11 mouse cellular contexts compared by ENCODE assay signal in the genomic region with DNA sequence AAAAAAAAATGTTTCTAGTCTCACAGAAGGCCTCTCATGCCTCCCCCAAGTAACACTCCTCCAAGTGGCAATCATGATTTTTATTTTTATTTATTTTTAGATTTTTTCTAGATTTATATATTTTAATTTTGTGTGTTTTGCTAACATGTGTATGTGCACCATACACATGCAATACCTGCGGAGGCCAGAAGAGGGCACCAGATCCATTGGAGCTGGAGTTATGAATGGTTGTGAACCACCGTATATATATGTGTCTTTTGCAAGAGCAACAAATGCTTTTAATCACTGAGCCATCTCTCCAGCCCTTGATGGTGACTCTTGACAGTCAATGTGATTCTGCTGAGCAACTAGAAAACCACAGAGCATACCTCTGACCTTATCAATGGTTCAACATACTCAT. TPM values are rescaled to one million over a fixed set of nuclear protein-coding genes. Genes with fewer than 3 reads are reported as not detected.
A peak's percentile ranks its signal among the peaks of the same experiment; 100 is the strongest.
DNase-seq lines count a peak whose midpoint lies in the region; ATAC-seq and TF ChIP-seq lines count a peak whose summit lies in the region.
"Had no signal": no experiment of that assay in that cellular context is flagged by ENCODE, and none has a peak within 500 bp of the region (broad histone marks: within the 10 kb centered on the region; RNA-seq: fewer than 3 reads in every experiment).

No protein-coding gene starts in this region.

- no peak overlapping the region for H3K4me3 ChIP-seq in spleen, adult 2 months (ENCODE audit: extremely low read depth, insufficient read depth, insufficient read length)
- H3K4me3 ChIP-seq in embryonic facial prominence, embryonic 11.5 days (ENCODE audit: low read depth, low read length) = no peak overlapping the region
- H3K4me3 ChIP-seq: neural tube, embryonic 12.5 days had no signal

- H3K4me2 ChIP-seq in embryonic facial prominence, embryonic 11.5 days (ENCODE audit: low read depth, low read length) = no peak overlapping the region
- H3K4me2 ChIP-seq: neural tube, embryonic 12.5 days had no signal

- TF ChIP-seq CTCF in spleen, adult 2 months (IDR thresholded peaks at IDR 0.05; ENCODE audit: extremely low read depth, insufficient read depth, insufficient read length, insufficient replicate concordance) = peak; percentile 10; the same call in 1 of the 2 replicates

- no peaks in the 10 kb centered on the region for H3K27me3 ChIP-seq in spleen, adult 2 months (ENCODE audit: control insufficient read depth, insufficient read depth, low read length)
- no peaks in the 10 kb centered on the region for H3K27me3 ChIP-seq in embryonic facial prominence, embryonic 11.5 days (ENCODE audit: control insufficient read depth, insufficient read depth, low read length)
- H3K27me3 ChIP-seq: neural tube, embryonic 12.5 days had no signal

- ATAC-seq in embryonic facial prominence, embryonic 11.5 days (replicated peaks; ENCODE audit: insufficient number of reproducible peaks, low FRiP score, low TSS enrichment, low read depth) = no peak

- TF ChIP-seq POLR2A in spleen, adult 2 months (IDR thresholded peaks at IDR 0.05; ENCODE audit: low read depth, low read length) = no peak

- H3K27ac ChIP-seq in spleen, adult 2 months (ENCODE audit: insufficient read depth, low read length) = no peak overlapping the region
- H3K27ac ChIP-seq in embryonic facial prominence, embryonic 11.5 days (replicated peaks; ENCODE audit: low read depth, low read length) = no peak overlapping the region
- H3K27ac ChIP-seq: neural tube, embryonic 12.5 days had no signal

- H3K9ac ChIP-seq in embryonic facial prominence, embryonic 11.5 days (replicated peaks; ENCODE audit: low read length) = no peak overlapping the region
- H3K9ac ChIP-seq: neural tube, embryonic 12.5 days had no signal

- H3K36me3 ChIP-seq in spleen, adult 2 months (ENCODE audit: control insufficient read depth, insufficient read depth, low read length) = no peaks in the 10 kb centered on the region
- no peaks in the 10 kb centered on the region for H3K36me3 ChIP-seq in embryonic facial prominence, embryonic 11.5 days (replicated peaks; ENCODE audit: control insufficient read depth, insufficient read depth, low read depth, low read length)
- H3K36me3 ChIP-seq: neural tube, embryonic 12.5 days had no signal

- H3K4me1 ChIP-seq in spleen, adult 2 months (ENCODE audit: control insufficient read depth, insufficient read depth, insufficient read length) = peaks cover under 1% of the 10 kb centered on the region; the same call in 1 of the 2 replicates
- H3K4me1 ChIP-seq in embryonic facial prominence, embryonic 11.5 days (ENCODE audit: control insufficient read depth, insufficient read depth, low read length) = no peaks in the 10 kb centered on the region
- H3K4me1 ChIP-seq: neural tube, embryonic 12.5 days had no signal

- no peaks in the 10 kb centered on the region for H3K9me3 ChIP-seq in embryonic facial prominence, embryonic 11.5 days (replicated peaks; ENCODE audit: control insufficient read depth, low read length)
- H3K9me3 ChIP-seq: neural tube, embryonic 12.5 days had no signal

- WGBS in spleen, adult 2 months = 60% methylated on average over 2 of the region's 2 CpGs
- 73% methylated on average over 2 of the region's 2 CpGs for WGBS in embryonic facial prominence, embryonic 11.5 days

- DNase-seq in heart, postnatal 4 days = peak; percentile 39
- DNase-seq in heart, adult 8-10 months (ENCODE audit: low spot score) = no peak
- no peak for DNase-seq in spleen, adult 2 months (ENCODE audit: low read depth in 1 of 2, low spot score in 2 of 2)
- DNase-seq in spleen, adult 18-20 months = no peak
- peak; percentile 11 for DNase-seq in embryonic facial prominence, embryonic 11.5 days (ENCODE audit: low spot score)
- peak; percentile 57 for DNase-seq in thymus, postnatal 14 days
- no peak for DNase-seq in layer of hippocampus, adult 18-20 months (ENCODE audit: low spot score in 2 of 2)
- DNase-seq in gastrocnemius, adult 18-20 months (ENCODE audit: low spot score) = no peak
- DNase-seq: gastrocnemius, postnatal 10 days had no signal

RNA-seq across cellular contexts. Expression of a gene that starts 7.9 kb away (rescaled TPM):
- 1 to 10 TPM; 3.3 to 3.8 TPM for total RNA-seq in heart, postnatal 4 days (2021)
- 1 to 10 TPM in 3 of 4 experiments, under 1 TPM in 1; 0.75 to 1.3 (median 1.2) TPM for total RNA-seq in heart, adult 8-10 months (2022)
- polyA plus RNA-seq in spleen, adult 2 months (2012; rRNA removed) = 6.3 and 6.8 TPM in 2 replicates
- 2.0 and 3.2 TPM in 2 replicates for polyA plus RNA-seq in embryonic facial prominence, embryonic 11.5 days (2014; fragmentation: Nextera tagmentation; extraction: Ambion mirVana)
- total RNA-seq in layer of hippocampus, adult 18-20 months (2021) = under 1 TPM in 1 of 2 experiments, not detected in 1; 0.48 TPM
- under 1 TPM; 0.26 to 0.80 TPM for total RNA-seq in gastrocnemius, adult 18-20 months (2021)

RNA-seq across cellular contexts. Expression of a gene that starts 29.5 kb away (rescaled TPM):
- total RNA-seq in heart, postnatal 4 days (2021) = not detected
- total RNA-seq in heart, adult 8-10 months (2022) = not detected
- 0.12 and 0.13 TPM in 2 replicates for polyA plus RNA-seq in spleen, adult 2 months (2012; rRNA removed)
- not detected in 2 replicates for polyA plus RNA-seq in embryonic facial prominence, embryonic 11.5 days (2014; fragmentation: Nextera tagmentation; extraction: Ambion mirVana)
- total RNA-seq in layer of hippocampus, adult 18-20 months (2021) = 1 to 10 TPM; 1.7 to 1.8 TPM
- not detected for total RNA-seq in gastrocnemius, adult 18-20 months (2021)
- total RNA-seq: adrenal gland, postnatal 36 days; gastrocnemius, postnatal 10 days had no signal

RNA-seq across cellular contexts. Expression of a gene that starts 50.9 kb away (rescaled TPM):
- 10 to 100 TPM; 22.7 to 25.6 TPM for total RNA-seq in heart, postnatal 4 days (2021)
- 10 to 100 TPM; 41.3 to 63.6 (median 51.8) TPM for total RNA-seq in heart, adult 8-10 months (2022)
- polyA plus RNA-seq in spleen, adult 2 months (2012; rRNA removed) = 32.0 and 37.1 TPM in 2 replicates
- 31.4 and 33.2 TPM in 2 replicates for polyA plus RNA-seq in embryonic facial prominence, embryonic 11.5 days (2014; fragmentation: Nextera tagmentation; extraction: Ambion mirVana)
- 100 to 1,000 TPM; 100 to 108 TPM for total RNA-seq in layer of hippocampus, adult 18-20 months (2021)
- 10 to 100 TPM; 19.8 to 24.3 TPM for total RNA-seq in gastrocnemius, adult 18-20 months (2021)

RNA-seq across cellular contexts. Expression of a gene that starts 55.6 kb away (rescaled TPM):
- total RNA-seq in heart, postnatal 4 days (2021) = 10 to 100 TPM; 13.0 to 15.0 TPM
- total RNA-seq in heart, adult 8-10 months (2022) = 1 to 10 TPM; 5.4 to 7.2 (median 7.1) TPM
- 13.2 and 17.7 TPM in 2 replicates for polyA plus RNA-seq in spleen, adult 2 months (2012; rRNA removed)
- polyA plus RNA-seq in embryonic facial prominence, embryonic 11.5 days (2014; fragmentation: Nextera tagmentation; extraction: Ambion mirVana) = 21.6 and 25.7 TPM in 2 replicates
- 10 to 100 TPM; 45.1 to 46.3 TPM for total RNA-seq in layer of hippocampus, adult 18-20 months (2021)
- 1 to 10 TPM; 6.6 to 7.4 TPM for total RNA-seq in gastrocnemius, adult 18-20 months (2021)

Comparison
In these comparisons a context has a peak if more than half of its experiments do, and no peak if none do; other contexts are left out.
1. DNase-seq: peak in heart, postnatal 4 days (single experiment), embryonic facial prominence, embryonic 11.5 days (single experiment) and thymus, postnatal 14 days (single experiment); none in heart, adult 8-10 months (single experiment), spleen, adult 2 months (0 of 2), spleen, adult 18-20 months (0 of 2), layer of hippocampus, adult 18-20 months (0 of 2) and gastrocnemius, adult 18-20 months (single experiment).